Mouse (Mus musculus) frontal cortex, postnatal 25 days (tissue): ENCODE data around the gene Fam166b.
A peak's percentile ranks its signal among the peaks of the same experiment; 100 is the strongest.

Experiments used
- DNase-seq, 2 experiments: peaks; one replicate each; pipeline ENCODE4 v3.0.0; 2022; ENCODE audit warnings: low spot score in 2 of 2

Gene Fam166b

DNA sequence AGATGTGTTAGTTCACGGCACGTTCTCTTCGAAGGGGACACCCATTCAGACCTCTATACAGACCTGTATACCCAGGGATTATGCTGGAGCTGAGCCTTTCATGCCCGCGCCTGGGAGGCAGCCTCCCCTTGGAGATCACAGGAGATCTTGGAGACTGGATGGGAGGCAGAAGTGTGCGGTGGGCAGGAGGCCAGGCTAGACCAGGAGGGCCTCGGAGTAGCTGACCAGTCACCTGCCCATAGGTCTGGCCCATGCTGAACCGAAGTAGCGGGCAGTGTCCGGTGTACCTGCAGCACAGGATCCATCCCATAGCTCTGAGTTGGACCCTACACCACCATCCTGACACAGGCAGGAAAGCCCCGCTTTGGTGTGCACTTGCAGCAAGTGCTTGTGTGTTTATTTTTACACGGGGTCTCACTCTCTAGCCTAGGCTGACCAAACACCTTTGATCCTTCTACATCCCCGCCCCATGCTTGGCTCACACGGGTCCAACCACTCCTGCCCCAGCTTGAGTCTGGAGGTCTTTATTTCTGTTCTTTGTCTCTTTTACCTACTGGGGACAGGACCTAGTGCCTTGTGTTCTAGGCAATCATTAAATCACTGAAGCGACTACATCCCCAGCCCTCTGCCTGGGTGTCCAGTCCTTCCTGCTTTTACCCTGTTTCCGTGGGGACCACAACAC is 613 bp downstream of the Fam166b start:
- DNase-seq = no peak

DNA sequence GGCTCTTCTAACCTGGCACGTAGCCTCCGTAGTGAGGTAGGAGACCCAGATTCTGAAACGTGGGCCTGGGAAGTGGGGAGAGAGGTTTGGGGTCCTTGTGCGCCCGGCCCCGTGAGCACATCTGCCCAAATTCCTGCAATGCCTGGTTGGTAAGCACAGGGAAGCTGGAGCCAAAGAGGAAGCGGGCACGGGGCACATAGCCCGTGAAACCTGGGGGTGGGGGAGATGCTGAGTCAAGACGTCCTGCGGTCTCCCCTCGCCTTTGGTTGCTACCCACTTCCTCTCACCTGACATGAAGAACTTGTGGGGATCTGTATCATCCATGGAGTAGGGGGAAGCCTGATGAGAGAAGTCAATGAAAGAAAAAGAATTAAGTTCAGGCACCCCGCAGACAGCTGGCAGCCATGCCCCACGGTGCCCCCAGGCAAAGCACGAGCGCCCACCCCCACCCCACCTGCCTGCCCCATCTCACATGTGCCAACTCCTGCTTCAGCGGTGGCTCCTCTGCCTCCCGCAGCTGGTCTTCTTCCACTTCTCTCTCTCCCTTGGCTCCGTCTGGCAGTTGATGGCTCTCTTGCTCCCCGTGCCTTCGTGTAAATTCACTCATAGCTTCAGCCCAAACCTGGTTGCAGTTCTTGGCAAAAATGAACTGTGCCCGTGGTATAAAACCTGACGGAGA is 1.3 kb downstream of the Fam166b start:
- no peak for DNase-seq

DNA sequence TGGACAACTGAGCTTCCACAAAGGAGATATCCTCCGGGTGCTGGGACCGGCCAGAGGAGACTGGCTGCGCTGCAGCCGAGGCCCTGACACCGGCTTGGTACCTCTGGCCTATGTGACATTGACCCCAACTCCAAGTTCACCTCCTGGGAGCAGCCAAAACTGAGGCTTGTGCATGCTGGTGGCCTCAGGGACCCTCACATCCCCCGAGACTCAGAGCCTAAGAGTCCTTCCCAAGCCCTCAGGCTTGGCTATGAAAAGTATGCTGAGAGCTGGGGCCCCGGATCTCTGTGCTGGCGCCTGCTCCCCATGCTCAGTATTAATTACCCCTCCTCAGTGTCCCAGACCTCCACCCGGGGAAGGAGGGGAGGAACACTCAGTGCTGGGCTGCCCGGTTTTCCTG is 2.4 kb downstream of the Fam166b start:
- DNase-seq = no peak

DNA sequence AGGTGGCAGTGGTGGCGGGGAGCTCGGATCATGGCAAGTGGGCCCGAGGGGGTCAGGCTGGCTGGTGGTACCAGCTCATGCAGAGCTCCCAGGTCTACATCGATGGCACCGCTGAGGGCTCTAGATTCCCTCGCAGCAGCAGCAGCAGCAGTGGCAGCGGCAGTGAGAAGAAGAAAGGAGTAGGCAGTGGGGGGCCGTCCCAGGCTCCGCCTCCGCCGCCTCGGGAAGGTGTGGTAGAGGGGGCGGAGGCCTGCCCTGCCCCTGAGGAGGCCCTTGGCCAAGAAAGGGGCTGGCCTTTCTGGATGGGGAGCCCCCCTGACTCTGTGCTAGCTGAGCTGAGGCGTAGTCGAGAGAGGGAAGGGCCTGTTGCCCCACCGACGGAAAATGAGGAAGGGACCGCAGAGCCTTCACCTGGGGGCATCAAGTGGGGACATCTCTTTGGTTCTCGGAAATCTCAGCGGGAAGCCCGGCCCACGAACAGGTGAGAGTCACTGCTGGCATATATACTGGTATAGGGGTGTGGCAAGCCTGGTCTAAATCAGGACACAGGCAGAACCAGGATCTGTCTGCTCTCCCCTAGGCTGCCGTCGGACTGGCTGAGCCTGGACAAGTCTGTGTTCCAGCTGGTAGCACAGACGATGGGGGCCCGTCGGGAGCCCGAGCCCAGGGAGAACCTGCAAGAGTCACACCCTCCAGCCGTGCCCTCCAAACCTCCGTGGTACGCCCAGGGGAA is 3.1 kb downstream of the Fam166b start:
- no peak for DNase-seq

DNA sequence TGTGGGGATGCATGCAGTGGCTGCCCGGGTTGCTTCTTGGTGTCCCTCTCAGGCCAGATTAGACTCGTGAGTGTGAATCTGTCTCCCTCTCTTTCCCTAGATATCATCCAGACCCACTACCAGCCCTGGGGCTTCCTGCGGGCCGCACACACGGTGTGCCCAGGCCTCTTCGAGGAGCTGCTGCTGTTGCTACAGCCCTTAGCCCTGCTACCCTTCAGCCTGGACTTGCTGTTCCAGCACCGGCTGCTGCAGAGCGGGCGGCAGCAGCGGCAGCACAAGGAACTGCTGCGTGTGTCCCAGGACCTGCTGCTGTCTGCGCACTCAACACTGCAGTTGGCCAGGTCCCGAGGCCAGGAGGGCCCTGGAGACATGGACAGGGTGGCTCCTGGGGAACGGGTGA is 3.7 kb downstream of the Fam166b start:
- no peak for DNase-seq

DNA sequence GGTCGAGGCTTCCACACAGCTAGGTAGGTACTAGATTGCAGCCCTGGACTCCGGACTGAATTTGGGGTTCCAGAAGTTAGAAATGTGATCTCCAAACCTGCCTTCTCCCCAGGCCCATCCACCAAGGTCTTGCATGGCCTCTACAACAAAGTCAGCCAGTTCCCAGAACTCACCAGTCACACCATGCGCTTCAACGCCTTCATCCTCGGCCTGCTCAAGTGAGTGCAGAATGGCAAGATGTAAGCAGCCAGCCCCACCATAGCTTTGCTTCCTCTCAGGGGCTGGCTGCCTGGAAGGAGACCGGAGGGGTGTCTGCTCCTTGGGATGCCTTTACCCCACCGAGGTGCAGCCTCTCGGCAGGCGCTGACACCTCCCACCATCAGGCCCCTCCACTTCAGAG is 4.9 kb downstream of the Fam166b start:
- DNase-seq = no peak

DNA sequence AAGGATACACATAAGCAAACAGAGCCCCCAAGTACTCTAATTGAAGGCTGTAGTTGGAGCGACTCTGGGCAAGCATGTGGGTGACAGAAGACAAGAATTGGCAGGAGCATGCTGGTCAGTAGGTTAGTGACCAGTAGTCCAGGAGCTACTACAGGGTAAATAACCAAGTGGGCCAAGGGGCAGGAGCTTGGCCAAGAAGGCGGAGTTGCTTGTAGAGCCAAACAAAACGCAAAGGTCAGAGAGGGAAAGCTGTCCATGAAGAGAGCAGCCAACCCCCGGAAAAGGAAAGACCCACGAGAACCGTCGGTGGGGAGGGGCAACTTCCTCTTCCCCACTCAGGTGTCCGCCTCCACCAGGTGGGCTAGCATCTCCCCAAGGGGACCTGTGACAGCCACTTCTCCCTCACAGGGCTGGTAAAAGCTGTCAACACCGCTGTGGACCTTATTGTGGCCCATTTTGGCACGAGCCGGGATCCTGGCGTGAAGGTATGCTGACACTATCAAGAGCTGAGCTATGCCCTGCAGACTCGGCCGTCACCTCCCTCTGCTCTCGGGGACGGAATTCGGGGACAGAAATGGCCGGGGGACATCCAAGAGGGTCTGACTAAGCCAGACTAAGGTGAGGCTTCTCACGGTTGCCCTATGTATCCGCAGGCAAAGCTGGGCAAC is 5.5 kb downstream of the Fam166b start:
- DNase-seq = no peak

DNA sequence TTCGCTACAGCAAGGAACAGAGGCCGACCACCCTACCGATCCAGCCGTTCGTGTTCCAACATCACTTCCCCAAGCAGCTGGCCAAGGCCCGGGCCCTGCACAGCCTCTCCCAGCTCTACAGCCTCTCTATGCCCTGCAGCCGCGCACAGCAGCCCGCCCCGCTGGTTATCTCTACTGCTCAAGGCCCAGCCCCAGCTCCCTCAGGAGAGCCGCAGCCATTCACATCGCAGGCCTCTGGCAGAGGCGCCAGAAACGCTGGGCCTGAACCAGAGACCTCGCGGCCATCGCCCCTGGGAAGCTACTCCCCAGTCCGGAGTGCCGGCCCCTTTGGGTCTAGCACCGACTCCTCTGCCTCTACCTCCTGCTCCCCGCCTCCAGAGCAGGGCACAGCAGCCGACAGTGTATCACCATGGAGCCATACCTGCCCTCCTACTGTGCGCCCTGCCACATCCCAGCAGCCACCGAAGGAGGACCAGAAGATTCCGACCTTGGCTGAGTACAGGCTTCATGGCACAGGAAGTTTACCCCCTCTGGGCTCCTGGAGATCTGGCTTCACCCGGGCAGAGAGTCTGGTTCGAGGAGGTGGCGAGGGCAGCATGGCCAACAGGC is 7.2 kb downstream of the Fam166b start:
- DNase-seq = no peak

DNA sequence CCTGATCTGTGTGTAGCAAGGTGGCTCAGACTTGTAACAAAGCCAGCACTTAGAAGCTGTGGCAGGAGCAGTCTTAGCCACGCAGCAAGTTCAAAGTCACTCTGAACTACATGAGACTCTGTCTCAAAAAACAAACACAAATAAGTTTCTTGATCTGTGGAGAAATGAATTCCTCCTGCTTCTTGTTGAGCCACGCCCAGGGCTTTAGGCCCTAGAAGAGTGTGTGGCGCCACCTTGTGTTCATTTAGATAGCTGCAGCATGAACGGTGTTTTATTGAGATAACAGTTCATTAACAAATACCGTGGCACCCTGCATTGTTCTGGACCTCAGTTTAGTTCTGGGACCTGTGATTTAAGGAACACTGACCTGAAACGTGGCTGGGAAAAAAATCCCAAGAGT is 8.6 kb downstream of the Fam166b start:
- peak; percentile 56 to 63 for DNase-seq

DNA sequence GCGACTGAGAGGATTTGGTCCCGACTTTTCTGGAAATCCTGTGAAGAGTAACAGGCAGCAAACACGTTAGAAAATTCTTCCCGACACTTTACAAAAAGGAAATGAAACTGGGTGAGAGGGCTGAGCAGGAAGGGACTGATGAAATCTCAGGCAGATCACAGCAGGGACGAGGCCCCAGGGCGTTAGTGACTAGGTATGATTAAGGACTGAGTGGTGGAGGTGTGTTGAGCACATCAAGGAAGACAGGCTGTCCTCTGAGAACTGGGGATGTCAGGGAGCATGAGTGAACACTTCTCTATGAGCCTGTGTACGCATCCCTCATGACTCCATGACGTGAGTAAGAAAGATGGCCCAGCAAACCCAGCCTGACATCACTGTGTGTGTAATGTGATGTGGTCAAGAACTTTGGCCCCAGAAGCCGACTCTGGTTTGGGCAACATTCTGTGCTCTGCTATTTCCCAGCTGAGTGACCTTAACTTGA is 9.1 kb downstream of the Fam166b start:
- DNase-seq = no peak

DNA sequence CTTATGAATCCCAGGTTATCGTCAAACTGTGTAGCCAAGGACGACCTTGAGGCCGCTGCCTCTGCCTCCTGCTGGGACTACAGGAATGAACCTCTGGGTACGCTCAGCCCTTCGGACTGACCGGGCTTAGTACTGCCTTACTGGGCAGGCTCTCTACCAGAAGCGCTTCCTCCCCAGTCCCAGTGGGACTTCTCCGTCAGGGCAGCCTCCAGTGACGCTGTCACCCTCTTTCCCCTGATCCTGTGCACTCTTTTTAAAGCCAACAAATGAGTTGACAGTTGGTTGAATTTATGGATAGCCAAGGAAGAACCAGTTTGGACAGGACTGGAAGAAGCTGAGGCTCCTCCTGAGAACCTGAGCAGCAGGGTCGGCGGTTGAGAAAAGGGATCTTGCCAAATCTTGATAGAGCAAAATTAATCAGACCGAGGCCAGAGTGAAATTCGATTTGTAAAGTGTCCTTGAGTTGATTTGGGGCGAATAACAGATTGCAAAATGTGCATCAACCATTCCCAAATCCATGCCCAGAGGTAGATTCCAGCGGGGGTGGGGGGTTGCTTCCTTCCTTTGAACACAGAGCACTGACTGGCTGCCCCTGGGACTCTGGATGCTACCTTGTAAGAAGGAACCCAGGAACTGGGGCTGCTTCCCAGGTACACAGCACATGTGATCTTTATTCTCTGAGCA is 9.8 kb downstream of the Fam166b start:
- no peak for DNase-seq

DNA sequence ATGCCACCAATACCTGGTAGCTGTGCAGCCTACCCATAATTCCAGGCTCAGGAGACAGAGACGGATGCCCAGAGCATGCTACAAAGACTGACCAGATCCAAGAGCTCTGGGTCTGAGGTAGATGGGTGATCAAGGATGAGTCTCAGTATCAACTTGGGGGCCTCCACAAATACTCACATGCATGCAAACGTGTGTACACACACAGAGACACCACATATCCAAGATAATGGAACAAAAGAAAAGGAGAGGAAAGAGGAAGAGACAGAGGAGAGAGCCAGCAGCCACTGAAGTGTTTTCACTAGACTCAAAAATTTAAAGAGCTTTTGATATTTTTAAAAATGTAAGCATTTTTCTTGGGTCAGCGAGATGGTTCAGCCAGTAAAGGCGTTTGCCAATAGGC is 10.5 kb downstream of the Fam166b start:
- DNase-seq = no peak

DNA sequence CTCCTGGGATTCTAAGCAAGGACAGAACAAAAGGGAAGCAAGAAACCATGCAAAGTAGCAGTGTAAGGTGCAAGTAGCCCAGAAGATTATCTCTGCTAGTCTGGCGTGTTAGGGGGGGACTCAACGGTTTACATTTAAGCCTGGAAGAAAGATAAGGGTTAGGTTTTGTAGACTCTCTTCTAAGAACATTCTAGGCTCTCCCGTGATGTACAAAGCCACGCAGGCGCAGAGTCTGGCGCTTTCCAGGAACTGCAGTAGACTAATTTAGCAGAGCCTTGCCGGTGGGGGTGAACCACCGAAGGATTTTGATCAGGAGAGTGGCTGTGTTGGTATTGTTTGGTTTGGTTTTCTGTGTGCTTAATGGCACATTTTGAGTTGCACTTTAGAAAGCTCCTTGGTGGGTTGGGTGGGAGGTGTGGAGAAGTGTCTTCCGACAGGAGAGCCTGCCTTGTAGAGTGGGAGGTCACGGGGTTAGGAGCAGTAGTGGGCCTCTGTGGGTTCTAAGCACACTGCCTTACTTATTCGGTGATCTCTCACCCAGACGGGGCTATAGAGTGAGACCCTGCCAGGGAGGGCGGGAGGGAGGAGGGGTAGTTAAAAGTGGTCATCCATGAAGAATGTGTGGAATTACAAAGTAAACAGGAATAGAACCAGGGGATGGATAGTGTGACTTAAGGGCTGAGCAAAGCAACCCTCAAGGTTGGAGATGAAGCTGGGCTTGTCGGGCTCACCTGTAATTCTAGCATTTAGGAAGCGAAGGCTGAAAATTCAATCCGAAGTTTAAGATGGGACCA is 11.5 kb downstream of the Fam166b start:
- DNase-seq = no peak

DNA sequence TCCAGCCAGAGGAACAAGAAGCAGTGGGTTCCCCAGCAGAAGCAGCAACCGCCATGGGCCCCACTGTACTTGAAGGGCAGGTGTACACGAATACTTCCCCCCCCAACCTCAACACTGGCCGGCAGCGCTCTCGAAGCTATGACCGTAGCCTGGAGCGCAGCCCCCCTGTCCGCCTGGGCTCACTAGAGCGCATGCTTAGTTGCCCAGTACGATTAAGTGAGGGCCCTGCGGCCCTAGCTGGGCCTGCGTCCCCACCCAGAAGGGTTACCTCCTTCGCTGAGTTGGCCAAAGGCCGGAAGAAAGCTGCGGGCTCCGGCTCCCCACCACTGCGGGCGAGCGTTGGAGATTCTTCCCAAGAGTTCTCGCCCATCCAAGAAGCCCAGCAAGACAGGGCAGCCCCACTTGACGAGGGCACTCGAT is 12.9 kb downstream of the Fam166b start:
- no peak for DNase-seq

DNA sequence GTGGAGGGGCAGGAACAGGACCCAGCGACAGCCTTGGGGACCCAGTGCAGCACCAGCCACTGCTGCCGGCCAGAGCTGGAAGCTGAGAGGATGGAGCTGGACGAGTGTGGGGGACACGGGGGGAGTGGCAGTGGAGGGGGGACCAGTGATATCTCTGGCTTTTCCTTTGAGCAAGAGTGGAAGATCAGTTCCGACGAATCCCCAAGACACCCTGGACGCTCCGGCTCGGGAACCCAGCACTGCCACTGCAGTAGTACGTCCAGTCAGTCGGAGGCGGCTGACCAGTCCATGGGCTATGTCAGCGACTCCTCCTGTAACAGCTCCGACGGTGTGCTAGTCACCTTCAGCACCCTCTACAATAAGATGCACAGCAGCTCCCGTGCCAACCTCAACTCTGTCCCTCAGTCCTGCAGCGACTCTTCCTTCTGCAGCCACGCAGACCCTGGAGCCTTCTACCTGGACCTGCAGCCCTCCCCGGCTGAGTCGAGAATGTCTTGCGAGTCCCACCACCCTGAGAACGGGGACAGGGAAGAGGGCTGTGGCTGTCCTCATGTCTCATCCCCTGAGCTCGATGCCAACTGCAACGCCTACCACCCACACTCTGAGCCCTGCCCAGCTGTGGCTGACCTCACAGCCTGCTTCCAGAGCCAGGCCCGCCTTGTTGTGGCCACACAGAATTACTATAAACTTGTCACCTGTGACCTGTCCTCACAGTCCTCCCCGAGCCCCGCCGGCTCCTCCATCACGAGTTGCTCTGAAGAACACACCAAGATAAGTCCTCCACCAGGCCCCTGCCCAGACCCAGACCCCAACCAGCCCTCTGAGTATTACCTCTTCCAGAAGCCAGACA is 13.5 kb downstream of the Fam166b start:
- no peak for DNase-seq

DNA sequence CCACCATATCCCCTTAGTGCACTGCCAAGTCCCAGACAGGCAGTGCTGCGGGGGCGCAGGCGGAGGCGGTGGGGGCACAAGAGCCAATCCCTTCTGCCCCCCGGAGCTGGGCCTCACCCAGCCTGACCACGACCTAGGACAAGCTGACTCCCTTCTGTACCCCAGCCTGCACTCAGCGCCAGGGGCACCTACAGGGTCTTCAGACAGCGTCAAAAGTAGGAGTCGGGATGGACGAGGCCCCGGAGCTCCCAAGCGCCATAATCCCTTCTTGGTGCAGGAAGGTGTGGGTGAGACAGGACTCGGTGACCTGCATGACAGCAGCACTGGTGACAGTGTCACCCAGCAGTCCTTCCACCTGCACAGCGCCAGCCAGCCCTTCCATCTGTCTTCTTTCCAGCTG is 14.2 kb downstream of the Fam166b start:
- no peak for DNase-seq

DNA sequence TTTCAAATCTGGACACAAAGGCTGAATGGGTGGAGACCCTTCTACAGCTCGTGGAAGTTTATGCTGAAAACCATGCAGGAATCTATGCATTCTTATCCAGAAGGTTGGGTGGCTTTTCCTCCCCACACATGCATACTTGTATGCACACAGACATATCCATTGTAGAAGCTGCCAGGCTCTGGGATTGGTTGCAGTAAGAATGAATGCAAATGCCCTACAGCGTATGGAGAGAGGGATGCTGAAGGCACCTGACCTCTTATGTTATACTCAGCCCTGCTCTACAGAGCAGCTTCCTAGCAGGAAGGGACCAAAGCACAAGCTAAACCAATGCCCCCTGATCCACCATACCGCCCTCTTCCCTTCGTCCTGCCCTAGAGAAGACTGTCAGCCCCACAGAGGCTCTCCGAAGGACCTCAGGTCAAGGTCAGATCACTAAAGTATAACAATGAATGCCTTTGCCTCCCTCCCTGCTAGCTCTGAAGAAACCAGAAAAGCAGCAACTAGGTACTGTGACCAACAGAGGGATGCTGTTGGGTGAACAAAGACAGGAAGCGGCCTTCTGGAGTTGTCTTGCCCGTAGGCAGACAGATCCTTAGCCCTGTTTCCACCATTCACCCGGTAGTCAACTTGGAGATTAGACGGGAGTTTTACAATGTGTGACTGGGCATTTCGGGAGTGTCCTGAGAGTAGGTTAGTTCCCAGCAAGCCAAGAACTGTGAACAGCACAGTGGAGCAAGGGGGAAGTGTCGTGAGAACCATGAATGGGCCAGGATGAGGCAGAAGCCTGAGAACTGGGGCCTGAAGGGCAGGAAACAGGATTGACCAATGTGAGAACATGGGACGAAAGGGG is 21.6 kb downstream of the Fam166b start:
- DNase-seq = no peak

DNA sequence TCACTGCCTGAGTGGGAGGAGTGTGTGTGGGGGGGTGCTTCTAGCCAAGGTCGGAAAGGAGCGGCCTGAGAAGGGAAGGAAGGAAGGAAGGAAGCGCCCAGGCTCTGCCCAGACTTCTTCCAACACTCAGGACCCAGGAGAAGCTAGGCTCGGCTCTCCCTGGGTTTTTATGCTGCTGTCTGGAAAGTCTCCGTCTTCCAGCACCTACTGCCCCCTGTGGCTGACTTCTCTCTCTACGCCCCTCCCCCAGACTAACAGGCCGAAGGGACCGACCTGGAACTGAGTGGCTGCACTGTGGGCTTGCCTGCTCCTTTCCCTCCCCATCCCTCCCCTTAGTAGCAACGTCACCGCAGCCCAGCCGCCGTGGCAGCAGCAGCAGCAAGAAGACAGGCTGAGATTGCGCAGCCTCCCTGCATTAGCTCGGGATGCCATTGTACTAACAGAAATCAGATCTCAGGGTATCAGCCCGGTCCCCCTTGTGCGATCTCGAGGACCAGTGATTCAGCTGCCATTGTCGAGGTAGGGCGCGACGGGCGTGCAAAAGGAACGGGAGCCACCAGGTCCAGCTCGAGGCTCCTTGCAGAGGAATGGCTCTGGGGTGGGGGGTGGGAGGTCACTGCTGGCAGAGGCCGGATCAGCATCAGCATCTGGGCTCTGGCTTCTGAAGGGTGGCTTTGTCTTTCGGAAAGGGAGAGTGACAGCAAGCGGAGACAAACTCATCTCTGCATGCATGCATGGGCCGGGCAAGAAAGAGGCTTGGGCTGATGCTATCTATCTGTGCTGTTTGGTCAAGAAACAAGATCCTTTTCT is 22.6 kb downstream of the Fam166b start:
- DNase-seq = peak in 1 of 2 experiments; percentile 61
